Mouse (Mus musculus): ENCODE measurements around the gene Ak8.

The Ak8 gene

GRCm38 (mm10) chr2:28730676-28731075 lies 30.7 kb downstream of the Ak8 start:
- no peak for DNase-seq (ENCODE audit: low read depth, low spot score)

GRCm38 (mm10) chr2:28737112-28737511 lies 37.1 kb downstream of the Ak8 start:
- DNase-seq (ENCODE audit: low read depth, low spot score), result no peak

GRCm38 (mm10) chr2:28740159-28740558 lies 40.2 kb downstream of the Ak8 start:
- DNase-seq (ENCODE audit: low read depth, low spot score), result no peak

- no peak for DNase-seq (ENCODE audit: low read depth, low spot score)
Measured at GRCm38 (mm10) chr2:28742701-28743100, 42.7 kb downstream of the Ak8 start.

- DNase-seq (ENCODE audit: low read depth, low spot score), result no peak
Measured at GRCm38 (mm10) chr2:28746682-28747332, 46.8 kb downstream of the Ak8 start.

GRCm38 (mm10) chr2:28747705-28748104 lies 47.7 kb downstream of the Ak8 start:
- no peak for DNase-seq (ENCODE audit: low read depth, low spot score)

GRCm38 (mm10) chr2:28751186-28751585 lies 51.2 kb downstream of the Ak8 start:
- DNase-seq (ENCODE audit: low read depth, low spot score), result no peak

GRCm38 (mm10) chr2:28751658-28752057 lies 51.7 kb downstream of the Ak8 start:
- DNase-seq (ENCODE audit: low read depth, low spot score), result no peak

GRCm38 (mm10) chr2:28752388-28752787 lies 52.4 kb downstream of the Ak8 start:
- DNase-seq (ENCODE audit: low read depth, low spot score), result no peak

GRCm38 (mm10) chr2:28755451-28755850 lies 55.5 kb downstream of the Ak8 start:
- peak; percentile 49 for DNase-seq (ENCODE audit: low read depth, low spot score)

GRCm38 (mm10) chr2:28756201-28756600 lies 56.2 kb downstream of the Ak8 start:
- DNase-seq (ENCODE audit: low read depth, low spot score), result peak; percentile 18

- peak; percentile 16 for DNase-seq (ENCODE audit: low read depth, low spot score)
Measured at GRCm38 (mm10) chr2:28759441-28759840, 59.5 kb downstream of the Ak8 start.

GRCm38 (mm10) chr2:28766590-28766989 lies 66.6 kb downstream of the Ak8 start:
- no peak for DNase-seq (ENCODE audit: low read depth, low spot score)

- no peak for DNase-seq (ENCODE audit: low read depth, low spot score)
Measured at GRCm38 (mm10) chr2:28767041-28767440, 67.1 kb downstream of the Ak8 start.

GRCm38 (mm10) chr2:28770697-28771096 lies 70.7 kb downstream of the Ak8 start:
- no peak for DNase-seq (ENCODE audit: low read depth, low spot score)

- DNase-seq (ENCODE audit: low read depth, low spot score), result no peak
Measured at GRCm38 (mm10) chr2:28774073-28774472, 74.1 kb downstream of the Ak8 start.

GRCm38 (mm10) chr2:28776728-28777127 lies 76.8 kb downstream of the Ak8 start:
- no peak for DNase-seq (ENCODE audit: low read depth, low spot score)

GRCm38 (mm10) chr2:28780001-28780782 lies 80.2 kb downstream of the Ak8 start:
- no peak for DNase-seq (ENCODE audit: low read depth, low spot score)

- no peak for DNase-seq (ENCODE audit: low read depth, low spot score)
Measured at GRCm38 (mm10) chr2:28781310-28781709, 81.3 kb downstream of the Ak8 start.

- DNase-seq (ENCODE audit: low read depth, low spot score), result no peak
Measured at GRCm38 (mm10) chr2:28786355-28787066, 86.5 kb downstream of the Ak8 start.

GRCm38 (mm10) chr2:28787067-28787619 lies 87.2 kb downstream of the Ak8 start:
- DNase-seq (ENCODE audit: low read depth, low spot score), result no peak

GRCm38 (mm10) chr2:28792931-28793610 lies 93.1 kb downstream of the Ak8 start:
- DNase-seq (ENCODE audit: low read depth, low spot score), result no peak
